Mouse (Mus musculus) urinary bladder, postnatal 10 days (tissue): ENCODE measurements around the gene Gfpt1.
"Not testable (repeated sequence)": the region's sequence is repeated elsewhere in the genome, so short reads cannot be mapped to it uniquely, and the experiment has no call there.

ENCODE experiments used
- DNase-seq: peaks from one replicate; pipeline ENCODE4 v3.0.0; 2022; ENCODE audit warnings: low spot score

Gfpt1 gene

DNA sequence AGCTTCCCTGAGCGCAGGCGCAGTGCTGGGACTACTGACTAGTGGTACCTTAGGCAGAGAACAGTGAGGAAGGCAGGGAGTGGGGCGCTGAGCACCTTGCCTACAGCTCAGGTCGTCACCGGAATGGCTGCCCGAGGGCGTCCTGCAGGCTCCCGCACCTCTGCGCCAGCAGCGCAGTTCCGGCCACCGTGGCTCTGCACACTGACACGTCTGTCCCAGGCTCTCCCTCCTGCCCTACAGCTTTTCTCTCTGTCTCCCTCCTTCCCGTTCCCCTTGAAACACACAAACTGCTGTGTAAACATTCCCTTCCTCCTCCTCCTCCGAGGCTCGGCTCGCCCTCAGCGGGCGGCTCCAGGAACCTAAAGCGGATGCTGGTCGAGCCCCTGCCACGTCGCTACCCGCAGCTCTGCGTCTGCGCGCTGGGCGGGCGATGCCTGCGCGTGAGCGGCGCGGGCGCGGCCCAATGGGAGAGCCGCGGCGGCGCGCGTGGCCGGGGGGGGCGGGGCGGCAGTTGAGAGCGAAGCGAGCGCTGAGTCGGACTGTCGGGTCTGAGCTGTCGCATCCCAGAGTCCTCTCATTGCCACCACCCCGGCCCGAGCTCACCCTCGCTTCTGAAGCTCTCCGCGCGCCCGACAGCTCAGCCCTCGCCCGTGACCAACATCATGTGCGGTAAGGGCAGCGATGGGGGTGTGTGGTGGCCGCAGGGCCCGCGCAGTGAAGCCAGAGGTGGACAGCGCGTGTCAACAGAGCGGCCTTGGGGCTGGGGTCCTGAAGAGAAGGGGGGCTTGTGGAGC lies at the start of gene Gfpt1:
Gfpt1 (plus strand) TSS at position 510 of the 794 bp plus-strand sequence.
- DNase-seq: peak; percentile 83

GRCm38 (mm10) chr6:86994254-86994653 lies 48.4 kb upstream of the Gfpt1 start:
- no peak for DNase-seq

DNA sequence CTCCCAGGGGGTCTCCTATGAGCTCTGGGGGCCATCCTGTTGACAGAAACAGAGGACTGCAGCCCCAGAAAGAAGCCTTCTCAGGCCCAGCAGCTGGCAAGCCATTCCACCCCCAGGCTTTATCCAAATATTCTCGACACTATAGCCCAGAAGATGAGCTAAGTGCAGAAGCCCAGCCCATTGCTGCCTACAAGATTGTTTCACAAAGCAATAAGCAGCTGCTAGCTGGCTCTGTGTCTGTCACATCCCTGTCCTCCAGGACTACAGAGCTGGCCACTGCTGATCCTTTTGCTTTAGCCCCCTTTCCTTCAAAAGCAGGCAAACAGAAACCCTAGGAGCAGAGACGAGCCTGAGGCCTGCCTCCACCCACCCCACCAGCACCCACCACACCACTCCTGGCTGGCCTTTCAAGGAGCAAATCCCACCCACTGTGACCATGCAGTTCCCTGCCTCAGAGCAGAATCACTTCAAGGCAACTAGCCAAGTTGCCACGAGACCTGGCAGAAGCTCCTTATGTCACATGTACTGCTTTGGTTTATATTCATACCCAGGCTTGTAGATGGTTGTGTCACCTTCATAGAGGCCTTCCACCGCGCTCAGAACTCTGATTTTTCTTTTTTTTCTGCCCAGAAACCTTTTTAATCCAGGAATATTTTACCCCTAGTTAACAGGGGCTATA lies 45.9 kb upstream of the Gfpt1 start:
- no peak for DNase-seq

- no peak for DNase-seq
These were observed 45.3 kb upstream of the Gfpt1 start for GRCm38 (mm10) chr6:86997360-86997759.

- no peak for DNase-seq
These were observed 40.7 kb upstream of the Gfpt1 start for GRCm38 (mm10) chr6:87001995-87002394.

- DNase-seq: peak; percentile 47
These were observed 40.1 kb upstream of the Gfpt1 start for GRCm38 (mm10) chr6:87002521-87003055.

GRCm38 (mm10) chr6:87004099-87004498 lies 38.5 kb upstream of the Gfpt1 start:
- no peak for DNase-seq

GRCm38 (mm10) chr6:87005577-87005976 lies 37.1 kb upstream of the Gfpt1 start:
- no peak for DNase-seq

DNA sequence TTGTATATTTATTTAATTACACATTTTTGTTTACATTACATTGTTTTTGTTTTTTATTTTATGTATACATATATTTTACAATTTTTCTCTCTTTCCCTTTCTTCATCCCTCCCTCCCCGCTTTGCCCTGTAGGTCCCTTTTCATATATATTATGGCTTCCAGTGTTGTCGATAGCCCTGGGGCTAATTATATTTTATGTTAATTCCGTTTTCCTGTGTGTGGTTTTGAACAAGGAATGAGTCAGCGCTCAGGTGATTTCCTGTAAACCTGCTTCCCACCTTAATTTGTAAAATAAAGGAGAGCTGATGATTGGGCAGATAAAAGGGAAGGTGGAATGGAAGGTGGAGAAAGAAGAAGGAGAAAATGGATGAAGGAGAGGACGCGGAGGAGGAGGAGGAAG lies 33.8 kb upstream of the Gfpt1 start, which contains the start of gene Nfu1:
Nfu1 (plus strand) TSS at position 350 of the 400 bp plus-strand sequence.
- DNase-seq: no peak

DNA sequence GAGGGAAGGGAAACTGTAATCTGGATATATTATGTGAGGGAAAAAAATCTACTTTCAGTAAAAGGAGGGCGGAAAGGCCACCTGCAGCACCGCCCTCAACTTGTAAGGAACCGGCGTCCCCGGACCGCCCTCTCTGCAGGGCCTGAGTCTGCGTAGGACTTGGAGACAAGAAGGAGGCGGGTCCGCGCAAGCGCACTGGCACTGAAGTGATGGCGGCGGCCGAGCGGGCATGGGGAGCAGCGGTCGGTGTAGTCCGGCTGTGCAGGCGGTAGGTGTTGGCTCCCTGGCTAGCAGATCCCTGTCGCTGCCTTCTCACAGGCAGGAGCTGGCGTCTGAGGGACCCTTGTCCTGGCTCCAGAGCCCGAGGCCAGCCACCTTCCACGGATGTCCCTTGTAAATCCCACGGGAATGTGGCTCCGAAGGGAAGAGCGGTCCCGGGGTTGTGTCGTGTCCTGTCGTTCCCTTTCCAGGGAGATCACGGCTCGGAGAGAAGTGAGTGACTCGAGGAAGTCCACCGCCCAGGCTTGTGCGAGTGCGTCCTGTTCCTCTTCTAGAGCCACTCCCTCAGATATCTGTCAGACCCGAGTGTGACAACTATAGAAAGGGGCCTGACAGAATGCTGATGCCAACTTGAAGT lies 32.8 kb upstream of the Gfpt1 start:
- peak; percentile 83 for DNase-seq

DNA sequence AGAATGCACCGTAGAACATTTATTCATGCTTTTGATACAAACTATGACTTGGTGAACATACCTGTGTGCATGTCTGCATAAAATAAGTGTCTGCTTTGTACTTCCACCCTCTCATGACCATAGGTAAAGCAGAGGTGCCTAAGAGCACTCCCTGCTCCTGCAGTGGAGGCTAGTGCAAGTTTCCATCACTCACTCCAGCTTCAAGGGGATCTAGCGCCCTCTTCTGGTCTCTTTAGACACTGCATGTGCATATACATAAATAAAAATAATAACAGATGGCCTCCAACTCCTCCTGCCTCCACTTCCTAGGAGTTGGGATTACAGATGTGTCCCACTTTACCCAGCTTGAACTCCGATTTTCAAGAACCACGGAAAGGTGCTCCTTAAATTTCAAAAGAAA lies 25.7 kb upstream of the Gfpt1 start:
- DNase-seq: no peak

- no peak for DNase-seq
These were observed 23.8 kb upstream of the Gfpt1 start for GRCm38 (mm10) chr6:87018874-87019273.

DNA sequence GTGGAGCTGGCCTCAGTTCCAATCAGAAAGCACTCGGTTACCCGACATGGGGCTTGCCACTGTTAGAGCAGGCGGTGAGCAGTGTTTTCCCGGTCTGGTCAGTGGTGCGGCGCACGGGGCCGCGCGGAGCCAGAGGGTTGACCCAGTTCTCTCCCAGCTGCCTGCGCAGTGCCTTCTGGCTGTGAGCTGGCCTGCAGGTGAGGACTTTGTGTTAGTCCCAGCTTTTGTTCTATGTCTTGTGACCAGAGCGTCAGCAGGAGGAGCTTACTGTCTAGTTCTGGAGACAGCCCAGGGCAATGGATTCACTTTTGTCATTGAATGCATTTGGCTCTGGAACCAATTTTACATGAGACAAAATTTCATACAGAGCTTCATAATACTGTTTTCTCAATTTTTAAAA lies 20.9 kb upstream of the Gfpt1 start:
- DNase-seq: no peak

DNA sequence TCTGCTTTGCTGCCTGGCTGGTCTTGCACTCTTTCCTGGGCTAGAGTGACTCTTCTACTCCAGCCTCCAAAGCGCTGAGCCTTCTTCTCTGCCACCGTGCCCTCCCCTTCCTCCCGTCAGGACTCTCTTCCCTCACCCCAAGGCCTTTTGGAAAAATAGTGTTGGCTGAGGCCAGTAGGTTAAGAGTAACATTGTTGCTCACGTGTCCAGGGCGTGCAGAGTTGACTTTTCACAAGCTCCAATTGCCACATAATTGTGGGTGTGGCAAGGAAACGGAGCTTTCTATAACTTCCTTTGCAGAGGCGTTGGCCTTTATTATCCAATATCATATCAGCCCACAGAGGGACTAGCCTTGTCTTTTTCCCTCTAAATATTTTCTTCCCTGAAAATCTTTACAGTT lies 15.7 kb upstream of the Gfpt1 start:
- no peak for DNase-seq

DNA sequence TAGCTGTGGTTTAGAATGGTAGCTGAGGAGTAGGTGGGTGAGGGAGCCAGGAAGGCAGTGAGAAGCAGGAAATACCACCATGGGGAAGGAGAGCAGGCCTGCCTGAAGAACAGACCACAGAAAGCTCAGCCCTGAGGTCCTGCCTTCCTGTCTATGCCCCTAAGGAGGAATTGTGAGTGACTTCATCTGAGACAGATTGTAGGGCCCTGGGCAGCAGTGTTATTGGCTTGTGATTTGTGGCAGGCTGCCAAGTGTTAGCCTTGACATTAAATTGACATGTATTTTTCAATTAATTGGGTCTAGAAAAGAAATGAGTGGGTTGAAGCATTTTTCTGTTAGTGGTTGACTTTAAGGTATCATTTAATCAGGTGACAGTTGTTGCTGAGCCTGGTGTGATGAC lies 13.8 kb upstream of the Gfpt1 start:
- DNase-seq: no peak

GRCm38 (mm10) chr6:87031310-87031709 lies 11.3 kb upstream of the Gfpt1 start:
- not testable (repeated sequence) for DNase-seq

- no peak for DNase-seq
These were observed 10.2 kb upstream of the Gfpt1 start for GRCm38 (mm10) chr6:87032401-87032800.

DNA sequence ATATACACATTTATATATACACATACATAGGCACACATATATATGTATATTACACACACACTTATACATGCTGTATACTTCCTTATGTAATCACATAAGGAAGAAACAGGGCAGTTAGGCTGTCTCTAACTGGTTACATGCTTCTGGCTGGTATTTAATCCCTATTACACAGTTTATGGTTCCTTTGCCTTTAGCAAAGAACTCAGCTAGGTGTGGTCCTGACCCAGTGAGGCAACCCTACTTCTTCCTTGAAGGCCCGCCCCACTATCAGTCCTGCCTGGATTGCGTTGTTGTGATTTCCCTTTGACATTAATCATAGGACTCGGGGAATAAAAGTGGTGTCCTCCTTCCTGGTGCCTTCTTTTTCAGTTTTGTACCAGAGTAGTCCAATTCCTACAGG lies 8.3 kb upstream of the Gfpt1 start:
- DNase-seq: no peak

DNA sequence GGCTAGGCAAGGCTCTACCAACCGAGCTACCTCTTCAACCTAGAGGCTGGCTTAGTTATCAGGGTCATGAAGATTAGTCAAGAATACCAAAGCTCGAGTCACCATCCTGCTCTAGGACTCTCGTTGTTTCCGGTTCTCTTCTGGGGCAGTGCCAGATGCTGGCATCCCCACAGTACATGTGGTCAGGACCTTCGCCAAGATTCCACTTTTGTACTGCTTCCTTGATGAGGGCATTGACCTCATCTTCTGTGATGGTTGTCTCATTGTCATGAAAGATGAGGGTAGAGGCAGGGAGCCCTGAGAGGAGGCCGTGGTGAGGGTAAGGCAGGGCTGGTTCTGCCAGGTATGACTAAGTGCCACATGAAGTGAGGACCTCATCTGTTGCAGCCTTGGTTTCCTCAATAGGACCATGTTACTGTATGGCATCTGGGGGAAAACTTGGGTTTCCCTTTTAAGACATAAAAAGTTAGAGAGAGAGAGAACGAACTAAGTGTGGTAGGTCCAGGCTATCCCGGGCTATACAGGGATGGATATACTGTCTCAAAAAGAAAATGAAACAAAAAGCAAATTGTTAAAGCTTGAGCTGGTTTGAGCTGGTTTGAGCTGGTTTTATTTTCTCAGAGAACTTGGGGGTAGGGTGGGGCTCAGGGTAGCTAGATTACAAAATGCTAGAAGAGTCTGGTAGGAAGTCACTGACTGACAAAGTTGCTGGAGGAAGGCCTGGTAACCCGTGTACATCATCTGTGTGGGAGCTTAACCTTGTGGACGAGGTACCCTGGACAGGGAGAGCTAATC lies 4.6 kb upstream of the Gfpt1 start:
- DNase-seq: no peak

- DNase-seq: no peak
These were observed 3.5 kb upstream of the Gfpt1 start for GRCm38 (mm10) chr6:87039161-87039560.

- DNase-seq: no peak
These were observed 1.7 kb upstream of the Gfpt1 start for GRCm38 (mm10) chr6:87040971-87041370.

GRCm38 (mm10) chr6:87041431-87041830 lies 1.2 kb upstream of the Gfpt1 start:
- DNase-seq: no peak
